ENCODE assay signal across 10 mouse cellular contexts in genomic region chr15:30610613-30611012, GRCm38 (mm10).
DNase-seq lines count a peak whose midpoint lies in the region; ATAC-seq lines count a peak whose summit lies in the region.
"Had no signal": no experiment of that assay in that cellular context is flagged by ENCODE, and none has a peak within 500 bp of the region (broad histone marks: within the 10 kb centered on the region; RNA-seq: fewer than 3 reads in every experiment).

No protein-coding gene starts in this region.

- H3K4me3 ChIP-seq in midbrain, embryonic 16.5 days (ENCODE audit: low read depth, low read length), result no peak overlapping the region
- H3K4me3 ChIP-seq: midbrain, embryonic 12.5 days had no signal

- no peak overlapping the region for H3K4me2 ChIP-seq in midbrain, embryonic 16.5 days (ENCODE audit: low read length)
- H3K4me2 ChIP-seq: midbrain, embryonic 12.5 days had no signal

- no peaks in the 10 kb centered on the region for H3K36me3 ChIP-seq in midbrain, embryonic 16.5 days (ENCODE audit: control insufficient read depth, insufficient read depth, low read length)
- H3K36me3 ChIP-seq: midbrain, embryonic 12.5 days had no signal

- ATAC-seq in erythroid progenitor cell, adult 5-6 weeks (replicated peaks; ENCODE audit: low FRiP score, poor library complexity, severe bottlenecking), result no peak
- ATAC-seq in midbrain, embryonic 16.5 days, result no peak

- no peaks in the 10 kb centered on the region for H3K27me3 ChIP-seq in midbrain, embryonic 16.5 days (ENCODE audit: control insufficient read depth, insufficient read depth, low read depth, low read length)
- H3K27me3 ChIP-seq: midbrain, embryonic 12.5 days had no signal

- peak; percentile 7 for DNase-seq in adrenal gland, postnatal 14 days
- DNase-seq in adrenal gland, postnatal 4 days (ENCODE audit: low spot score in 2 of 2), result no peak
- DNase-seq in spleen, adult 18-20 months, result peak; percentile 27 to 33
- DNase-seq in spleen, adult 12 weeks (ENCODE audit: low spot score), result no peak
- DNase-seq in monocyte, adult 2 months (ENCODE audit: low read depth in 1 of 2, low spot score in 2 of 2), result peak; percentile 23 to 35
- no peak for DNase-seq in adrenal gland, adult 8-10 months
- DNase-seq: cerebellum, adult 8-10 months had no signal

- peaks cover 4% of the 10 kb centered on the region; the same call in 1 of the 2 replicates for H3K4me1 ChIP-seq in midbrain, embryonic 16.5 days (ENCODE audit: control insufficient read depth, insufficient read depth, low read length)

- H3K9me3 ChIP-seq in midbrain, embryonic 16.5 days (replicated peaks; ENCODE audit: control insufficient read depth, low read length, poor library complexity, severe bottlenecking), result no peaks in the 10 kb centered on the region
- H3K9me3 ChIP-seq: midbrain, embryonic 12.5 days had no signal

- WGBS in midbrain, embryonic 16.5 days, result 86% methylated on average over 7 of the region's 7 CpGs

- H3K27ac ChIP-seq in midbrain, embryonic 16.5 days (ENCODE audit: low read length), result no peak overlapping the region
- H3K27ac ChIP-seq: midbrain, embryonic 12.5 days had no signal

- H3K9ac ChIP-seq in midbrain, embryonic 16.5 days (ENCODE audit: low read depth, low read length), result no peak overlapping the region
- H3K9ac ChIP-seq: midbrain, embryonic 12.5 days had no signal

Comparison
In these comparisons a context has a peak if more than half of its experiments do, and no peak if none do; other contexts are left out.
1. DNase-seq: peak in adrenal gland, postnatal 14 days (single experiment), spleen, adult 18-20 months (2 of 2) and monocyte, adult 2 months (2 of 2); none in adrenal gland, postnatal 4 days (0 of 2), spleen, adult 12 weeks (single experiment) and adrenal gland, adult 8-10 months (single experiment).